Mouse (Mus musculus) embryonic facial prominence, embryonic 11.5 days (tissue): ENCODE measurements at regions not wholly inside any gene's neighbourhood (a gene's known extent, or its start where the extent isn't known, plus 50 kb on each side); places are given as distances from the start of the nearest gene placed in this dataset.
"Not testable (repeated sequence)": the region's sequence is repeated elsewhere in the genome, so short reads cannot be mapped to it uniquely, and the experiment has no call there.

ENCODE experiments used
- ATAC-seq: fragments of 200-750 bp; cut with Nextera tagmentation; replicated peaks from 2 replicates; pipeline ENCODE4 v1.8.0; 2017; ENCODE audit warnings: low read depth; ENCODE audit not compliant: insufficient number of reproducible peaks, low FRiP score, low TSS enrichment
- DNase-seq: peaks from one replicate; pipeline ENCODE4 v3.0.0-alpha.2; 2015; ENCODE audit warnings: low spot score
- H3K27ac ChIP-seq: fragments of 300-500 bp; sonication (generic); replicated peaks from 2 replicates; pipeline ENCODE4 v1.5.1; 2014; ENCODE audit warnings: mild to moderate bottlenecking, low read depth, low read length, control low read depth
- H3K27me3 ChIP-seq: fragments of 300-500 bp; sonication (generic); 2 replicates; pipeline ENCODE4 v1.6.1; 2014; ENCODE audit warnings: mild to moderate bottlenecking, low read length, moderate library complexity, mixed read lengths; ENCODE audit not compliant: control insufficient read depth, insufficient read depth
- H3K36me3 ChIP-seq: fragments of 300-500 bp; sonication (generic); replicated peaks from 2 replicates; pipeline ENCODE4 v1.6.1; 2014; ENCODE audit warnings: low read depth, mild to moderate bottlenecking, low read length, moderate library complexity, mixed read lengths; ENCODE audit not compliant: control insufficient read depth, insufficient read depth
- H3K4me1 ChIP-seq: fragments of 300-500 bp; sonication (generic); 2 replicates; pipeline ENCODE4 v1.6.1; 2014; ENCODE audit warnings: low read length, mixed read lengths; ENCODE audit not compliant: control insufficient read depth, insufficient read depth
- H3K4me2 ChIP-seq: fragments of 300-500 bp; sonication (generic); 2 replicates; pipeline ENCODE4 v1.6.1; 2014; ENCODE audit warnings: low read depth, mild to moderate bottlenecking, control low read depth, low read length, moderate library complexity
- H3K4me3 ChIP-seq: fragments of 300-500 bp; sonication (generic); 2 replicates; pipeline ENCODE4 v1.5.1; 2014; ENCODE audit warnings: low read depth, low read length, control low read depth
- H3K9ac ChIP-seq: fragments of 300-500 bp; sonication (generic); replicated peaks from 2 replicates; pipeline ENCODE4 v1.6.1; 2014; ENCODE audit warnings: mild to moderate bottlenecking, control low read depth, low read length
- H3K9me3 ChIP-seq: fragments of 300-500 bp; sonication (generic); replicated peaks from 2 replicates; pipeline ENCODE4 v1.6.1; 2016; ENCODE audit warnings: mild to moderate bottlenecking, low read length, inconsistent platforms, mixed read lengths; ENCODE audit not compliant: control insufficient read depth
- WGBS: fragments of 180-500 bp; shearing (Covaris S2); extraction: QIAGEN DNeasy Blood & Tissue Kit; methylation state at CpG from one replicate; pipeline ENCODE4 v1.1.7; 2014; 5-methylcytosine and 5-hydroxymethylcytosine counted together

DNA sequence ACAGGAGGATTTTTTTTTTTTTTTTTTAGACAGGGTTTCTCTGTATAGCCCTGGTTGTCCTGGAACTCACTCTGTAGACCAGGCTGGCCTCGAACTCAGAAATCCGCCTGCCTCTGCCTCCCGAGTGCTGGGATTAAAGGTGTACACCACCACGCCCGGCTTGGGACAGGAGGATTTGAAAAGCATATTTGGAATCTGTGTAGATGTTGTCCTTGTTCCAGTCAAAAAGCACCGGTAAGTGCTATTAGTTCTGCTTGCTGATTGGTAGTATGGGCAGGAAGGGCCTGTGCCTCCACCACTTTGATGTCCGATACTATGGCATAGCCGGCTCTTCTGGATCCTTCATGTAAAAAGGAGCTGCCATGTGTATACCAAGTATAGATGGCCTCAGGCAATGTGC lies 66.5 kb upstream of the Lemd2 start:
- WGBS = 96% methylated on average over 8 of the region's 8 CpGs
- not testable (repeated sequence) for ATAC-seq, H3K36me3 ChIP-seq, DNase-seq, H3K4me3 ChIP-seq, H3K4me1 ChIP-seq, H3K4me2 ChIP-seq, H3K27me3 ChIP-seq, H3K9ac ChIP-seq, H3K9me3 ChIP-seq, H3K27ac ChIP-seq

- not testable (repeated sequence) for H3K9me3 ChIP-seq, ATAC-seq
- 90% methylated on average over 7 of the region's 9 CpGs for WGBS
Measured at GRCm38 (mm10) chr17:27264607-27265006, 60.3 kb upstream of the Lemd2 start.

DNA sequence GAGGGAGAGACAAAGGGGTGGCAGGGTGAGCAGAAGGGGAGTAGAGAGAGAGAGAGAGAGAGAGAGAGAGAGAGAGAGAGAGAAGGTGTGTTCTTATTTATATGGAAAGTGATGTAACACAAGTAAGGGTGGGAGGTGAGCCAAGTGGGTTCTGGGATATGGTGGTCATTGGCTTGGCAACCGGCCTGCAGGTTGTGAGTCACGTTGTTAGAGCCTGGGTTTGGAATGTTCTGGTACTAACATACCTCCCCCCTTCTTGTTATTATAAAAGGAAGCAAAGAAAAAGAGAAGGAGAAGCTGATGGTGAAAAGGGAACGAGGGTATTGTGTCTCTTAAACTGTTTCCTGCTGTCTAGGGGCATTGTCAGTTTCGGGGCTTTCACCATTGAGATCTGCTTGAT lies 58.3 kb upstream of the Lemd2 start:
- H3K9ac ChIP-seq = no peak overlapping the region
- H3K4me3 ChIP-seq = no peak overlapping the region
- 85% methylated on average over 4 of the region's 4 CpGs for WGBS
- DNase-seq (no peak), ATAC-seq (no peak)
- H3K27me3 ChIP-seq = no peaks in the 10 kb centered on the region
- H3K27ac ChIP-seq = no peak overlapping the region
- no peaks in the 10 kb centered on the region for H3K9me3 ChIP-seq
- H3K4me2 ChIP-seq = no peak overlapping the region
- H3K4me1 ChIP-seq = no peaks in the 10 kb centered on the region
- H3K36me3 ChIP-seq = no peaks in the 10 kb centered on the region

More at GRCm38 (mm10) chr17:27264607-27265006, 60.3 kb upstream of the Lemd2 start:
- not testable (repeated sequence) for H3K4me3 ChIP-seq, DNase-seq, H3K9ac ChIP-seq, H3K36me3 ChIP-seq, H3K4me1 ChIP-seq, H3K27ac ChIP-seq, H3K4me2 ChIP-seq, H3K27me3 ChIP-seq

GRCm38 (mm10) chr17:27261981-27262380 lies 57.7 kb upstream of the Lemd2 start:
- H3K27ac ChIP-seq = no peak overlapping the region
- no peak for DNase-seq
- H3K27me3 ChIP-seq = no peaks in the 10 kb centered on the region
- H3K4me1 ChIP-seq = no peaks in the 10 kb centered on the region
- no peaks in the 10 kb centered on the region for H3K9me3 ChIP-seq
- no peak overlapping the region for H3K9ac ChIP-seq
- no peak for ATAC-seq
- H3K4me3 ChIP-seq = no peak overlapping the region
- H3K4me2 ChIP-seq = no peak overlapping the region
- H3K36me3 ChIP-seq = no peaks in the 10 kb centered on the region
- WGBS = 91% methylated on average over 9 of the region's 9 CpGs

GRCm38 (mm10) chr17:27261251-27261650 lies 57.0 kb upstream of the Lemd2 start:
- WGBS = 74% methylated on average over 2 of the region's 2 CpGs
- Histone ChIP-seq H3K4me2 (no peak overlapping the region), H3K27me3 (no peaks in the 10 kb centered on the region), H3K9me3 (no peaks in the 10 kb centered on the region), H3K9ac (no peak overlapping the region), H3K36me3 (no peaks in the 10 kb centered on the region), H3K4me1 (no peaks in the 10 kb centered on the region), H3K4me3 (no peak overlapping the region), H3K27ac (no peak overlapping the region)
- ATAC-seq (no peak), DNase-seq (no peak)

DNA sequence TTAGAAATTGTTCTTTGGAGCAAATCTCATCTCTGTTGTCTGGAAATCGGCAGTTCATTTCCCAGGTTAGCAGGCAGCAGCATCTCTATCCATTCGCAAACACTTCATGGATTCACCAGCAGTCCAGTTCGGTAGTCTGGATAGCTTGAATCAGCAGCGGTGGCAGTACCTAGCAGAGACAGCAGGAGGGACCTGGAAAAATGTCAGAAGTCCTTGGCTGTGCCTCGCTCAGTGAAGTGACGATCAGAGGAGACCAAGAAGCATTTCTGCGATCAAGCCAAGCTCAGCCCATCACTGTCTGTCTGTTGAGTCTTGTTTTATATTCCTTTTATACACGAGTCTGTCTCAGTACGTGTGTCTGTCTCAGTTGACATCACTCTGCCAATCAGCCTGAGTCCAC lies 55.8 kb upstream of the Lemd2 start:
- H3K27me3 ChIP-seq = no peaks in the 10 kb centered on the region
- no peak overlapping the region for H3K4me2 ChIP-seq
- H3K36me3 ChIP-seq = no peaks in the 10 kb centered on the region
- no peaks in the 10 kb centered on the region for H3K4me1 ChIP-seq
- ATAC-seq = no peak
- DNase-seq = no peak
- H3K27ac ChIP-seq = no peak overlapping the region
- no peaks in the 10 kb centered on the region for H3K9me3 ChIP-seq
- no peak overlapping the region for H3K4me3 ChIP-seq
- H3K9ac ChIP-seq = no peak overlapping the region
- 88% methylated on average over 9 of the region's 9 CpGs for WGBS

GRCm38 (mm10) chr17:27257345-27257744 lies 53.1 kb upstream of the Lemd2 start:
- no peaks in the 10 kb centered on the region for H3K36me3 ChIP-seq
- 44% methylated on average over 7 of the region's 7 CpGs for WGBS
- no peak overlapping the region for H3K4me2 ChIP-seq
- no peak for ATAC-seq
- no peak for DNase-seq
- H3K9me3 ChIP-seq = no peaks in the 10 kb centered on the region
- no peak overlapping the region for H3K27ac ChIP-seq
- H3K4me1 ChIP-seq = no peaks in the 10 kb centered on the region
- no peaks in the 10 kb centered on the region for H3K27me3 ChIP-seq
- no peak overlapping the region for H3K4me3 ChIP-seq
- no peak overlapping the region for H3K9ac ChIP-seq

- ATAC-seq = no peak
- no peaks in the 10 kb centered on the region for H3K4me1 ChIP-seq
- no peaks in the 10 kb centered on the region for H3K9me3 ChIP-seq
- no peak overlapping the region for H3K9ac ChIP-seq
- DNase-seq = no peak
- H3K36me3 ChIP-seq = no peaks in the 10 kb centered on the region
- H3K4me3 ChIP-seq = no peak overlapping the region
- H3K4me2 ChIP-seq = no peak overlapping the region
- 74% methylated on average over 7 of the region's 7 CpGs for WGBS
- no peak overlapping the region for H3K27ac ChIP-seq
- no peaks in the 10 kb centered on the region for H3K27me3 ChIP-seq
Measured at GRCm38 (mm10) chr17:27255804-27256203, 51.5 kb upstream of the Lemd2 start.
